Mouse (Mus musculus): ENCODE measurements at regions not wholly inside any gene's neighbourhood (a gene's known extent, or its start where the extent isn't known, plus 50 kb on each side); places are given as distances from the start of the nearest gene placed in this dataset.
A peak's percentile ranks its signal among the peaks of the same experiment; 100 is the strongest.

DNA sequence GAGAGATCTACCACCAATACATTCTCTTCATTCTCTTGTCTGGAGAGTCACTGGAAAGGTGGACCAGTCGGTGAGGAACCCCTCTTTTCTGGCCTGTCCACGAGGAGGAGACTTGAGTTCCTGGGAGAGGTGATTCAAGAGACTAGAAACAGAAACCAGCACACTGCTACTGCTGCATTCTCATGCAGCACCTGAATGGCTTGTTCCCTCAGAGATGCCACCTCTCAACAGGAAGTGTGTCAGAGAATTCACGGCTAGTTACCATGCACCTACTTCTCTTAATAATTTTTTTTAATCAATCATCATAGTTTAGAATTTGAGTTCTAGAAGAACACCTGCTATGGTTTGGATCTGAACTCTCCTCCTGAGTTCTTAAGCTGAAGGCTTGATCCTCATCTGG lies 52.0 kb upstream of the Dynlrb2 start:
- DNase-seq (ENCODE audit: low spot score in 2 of 2), result no peak

DNA sequence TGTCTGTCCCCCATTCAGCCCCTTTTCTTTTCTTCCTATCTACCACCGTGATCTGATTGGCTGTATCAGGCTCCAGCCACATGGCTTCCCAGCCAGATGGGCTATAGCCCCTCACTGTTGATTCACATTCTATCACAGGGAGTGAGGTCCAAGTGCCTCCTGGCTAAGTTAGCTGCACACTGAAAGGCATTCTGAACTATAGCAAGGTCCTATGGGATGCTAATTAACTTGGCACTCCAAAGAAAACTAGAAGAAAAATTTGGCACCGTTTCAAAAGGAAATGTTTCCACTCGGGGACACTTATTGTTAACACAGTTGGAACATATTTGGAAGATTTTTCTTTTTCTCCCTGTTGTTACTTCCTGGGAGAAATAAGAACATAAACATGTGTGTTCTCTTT lies 53.4 kb upstream of the Dynlrb2 start:
- DNase-seq (ENCODE audit: low spot score in 2 of 2), result no peak

DNA sequence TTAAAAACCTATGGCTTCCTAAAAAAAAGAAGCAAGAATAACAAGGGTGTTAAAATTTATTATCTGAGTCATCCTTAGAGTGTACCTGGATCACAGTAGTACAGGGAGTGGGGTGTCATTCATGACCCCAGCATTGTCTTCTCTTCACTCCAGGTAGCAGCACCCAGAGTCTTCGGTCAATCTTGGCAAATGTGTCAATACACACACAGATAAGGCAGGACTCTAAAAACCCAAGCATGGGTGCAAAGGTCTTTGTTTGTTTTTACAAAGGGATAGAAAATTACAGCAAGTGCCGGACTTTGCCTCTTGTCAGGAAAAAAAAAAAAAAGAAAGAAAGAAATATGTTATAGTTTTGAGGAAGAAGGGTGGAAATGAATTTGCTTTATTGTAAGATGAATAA lies 57.3 kb upstream of the Dynlrb2 start:
- DNase-seq (ENCODE audit: low spot score in 2 of 2), result no peak

DNA sequence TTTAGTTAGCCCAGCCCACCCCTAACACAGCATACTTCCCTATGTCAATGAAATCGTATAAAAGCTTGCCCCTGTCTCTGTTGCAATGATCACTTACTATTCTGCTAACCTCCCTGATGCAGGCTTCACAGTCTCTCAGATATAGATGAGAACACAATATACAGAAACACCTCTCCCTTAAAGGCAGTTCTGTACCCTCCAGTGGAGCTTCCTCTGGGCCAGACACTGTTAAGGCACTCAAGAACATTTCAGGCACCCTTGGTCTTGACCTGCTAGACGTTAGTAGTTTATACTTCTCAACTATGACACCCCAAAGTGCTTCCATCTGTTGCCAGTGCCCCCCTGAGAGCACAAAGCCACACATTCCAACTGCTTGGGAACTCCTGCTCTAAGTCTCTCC lies 61.9 kb upstream of the Dynlrb2 start:
- DNase-seq (ENCODE audit: low spot score in 2 of 2), result no peak

DNA sequence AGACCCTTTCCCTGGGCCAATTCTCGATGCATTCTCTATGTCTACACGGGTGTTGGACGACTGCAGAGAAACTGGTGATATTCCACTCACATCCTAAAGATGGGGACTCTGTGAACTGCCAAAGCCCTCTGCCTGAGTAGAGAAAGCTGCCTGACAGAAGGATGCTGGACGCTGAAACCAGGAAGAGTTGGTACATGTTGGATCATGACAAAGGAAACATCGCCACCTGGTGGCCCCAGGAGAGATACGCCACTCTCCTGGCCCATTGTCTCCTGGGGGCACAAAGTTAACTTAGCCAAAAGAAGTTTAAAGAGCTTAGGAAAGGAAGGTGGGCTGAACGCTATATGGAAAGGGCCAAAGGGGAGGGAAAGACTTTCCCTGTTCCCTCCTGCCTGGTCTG lies 65.9 kb upstream of the Dynlrb2 start:
- peak; percentile 11 to 47 for DNase-seq (ENCODE audit: low spot score in 2 of 2)

DNA sequence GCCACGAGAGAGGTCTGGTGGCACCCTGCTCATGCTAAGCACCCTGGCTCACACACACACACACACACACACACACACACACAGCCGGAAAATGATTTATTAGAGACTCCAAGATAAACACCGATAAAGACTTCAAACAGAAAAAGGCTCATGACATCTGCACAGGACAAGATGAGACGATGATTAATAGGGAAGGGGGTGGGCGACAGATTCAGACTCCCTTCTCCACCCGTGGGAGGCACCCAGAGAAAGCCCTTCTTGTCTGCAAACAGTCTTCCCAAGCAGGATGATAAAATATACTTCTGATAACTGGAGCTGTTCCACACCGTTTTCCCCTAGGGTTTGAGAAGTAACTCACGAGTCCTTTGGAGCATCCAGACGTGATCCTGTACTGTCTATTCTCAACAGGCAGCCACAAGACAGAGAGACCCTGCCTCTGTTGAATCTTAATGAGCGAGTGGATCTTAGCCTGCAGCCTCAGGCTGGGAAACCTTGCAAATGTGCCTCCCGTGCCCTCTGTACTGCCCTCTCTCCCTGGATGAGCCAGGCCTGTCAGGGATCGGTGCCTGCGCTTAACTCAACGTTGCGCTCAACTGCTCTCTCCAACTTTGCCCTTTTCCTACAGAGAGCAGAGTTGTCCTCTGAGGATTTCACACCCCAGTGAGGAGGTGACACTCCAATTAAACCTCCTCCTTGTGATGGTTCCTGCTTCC lies 69.3 kb upstream of the Dynlrb2 start:
- no peak for DNase-seq (ENCODE audit: low spot score in 2 of 2)

DNA sequence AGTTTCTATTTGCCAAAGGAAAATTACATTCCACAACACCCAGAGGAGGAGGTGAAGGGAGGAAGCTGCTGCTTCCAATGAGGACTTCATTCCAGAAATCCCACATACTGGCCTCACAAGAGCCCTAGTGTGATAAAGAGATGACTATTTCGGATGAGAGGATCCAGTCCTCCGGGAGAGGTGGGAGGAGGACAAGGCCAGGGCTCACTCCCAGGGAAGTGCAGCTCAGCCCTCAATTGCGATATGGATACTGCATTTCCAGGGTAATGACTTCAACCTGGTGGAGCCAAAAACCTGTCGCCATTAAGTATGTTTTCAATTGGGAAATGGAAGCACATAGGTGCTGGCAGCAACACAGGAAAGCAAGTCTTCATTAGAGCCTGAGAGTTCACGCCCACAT lies 74.7 kb upstream of the Dynlrb2 start:
- DNase-seq (ENCODE audit: low spot score in 2 of 2), result peak; percentile 60 to 66

DNA sequence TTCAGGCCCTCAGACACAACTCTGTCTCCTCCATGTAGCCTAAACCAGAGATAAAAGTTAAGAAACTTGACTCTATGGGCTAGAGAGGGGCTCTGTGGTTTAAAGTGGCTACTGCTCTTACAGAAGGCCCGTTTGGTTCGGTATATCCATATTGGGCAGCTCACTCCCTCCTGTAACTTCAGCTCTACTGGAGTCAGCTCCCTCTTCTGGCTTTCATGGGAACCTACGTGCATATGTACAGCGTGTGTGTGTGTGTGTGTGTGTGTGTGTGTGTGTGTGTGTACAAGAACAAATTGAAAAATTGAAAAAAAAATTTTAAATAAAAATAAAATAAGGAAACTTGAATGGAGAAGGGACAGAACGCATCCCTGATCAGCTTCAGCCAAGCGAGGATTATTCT lies 75.1 kb upstream of the Dynlrb2 start:
- DNase-seq (ENCODE audit: low spot score in 2 of 2), result no peak

DNA sequence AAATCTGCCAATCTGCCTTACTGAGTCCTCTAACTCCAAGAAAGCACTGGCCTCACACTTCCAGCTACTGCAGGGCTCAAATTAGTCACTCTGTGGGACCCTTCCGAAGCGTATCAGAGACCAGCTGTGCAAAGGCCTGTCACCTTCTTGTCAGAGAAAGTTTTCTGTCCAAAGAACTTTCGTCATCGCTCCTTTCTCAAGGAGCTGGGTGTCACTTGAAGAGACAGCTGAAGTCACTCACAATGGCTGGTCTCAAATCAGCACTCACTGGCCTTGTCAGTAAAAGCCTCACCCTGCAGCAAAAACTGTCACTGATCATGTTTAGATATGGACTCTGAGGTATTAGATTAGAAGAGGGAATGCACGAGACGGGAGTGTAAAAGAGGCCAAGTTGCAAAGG lies 81.9 kb upstream of the Dynlrb2 start:
- peak; percentile 30 to 33 for DNase-seq (ENCODE audit: low spot score in 2 of 2)

DNA sequence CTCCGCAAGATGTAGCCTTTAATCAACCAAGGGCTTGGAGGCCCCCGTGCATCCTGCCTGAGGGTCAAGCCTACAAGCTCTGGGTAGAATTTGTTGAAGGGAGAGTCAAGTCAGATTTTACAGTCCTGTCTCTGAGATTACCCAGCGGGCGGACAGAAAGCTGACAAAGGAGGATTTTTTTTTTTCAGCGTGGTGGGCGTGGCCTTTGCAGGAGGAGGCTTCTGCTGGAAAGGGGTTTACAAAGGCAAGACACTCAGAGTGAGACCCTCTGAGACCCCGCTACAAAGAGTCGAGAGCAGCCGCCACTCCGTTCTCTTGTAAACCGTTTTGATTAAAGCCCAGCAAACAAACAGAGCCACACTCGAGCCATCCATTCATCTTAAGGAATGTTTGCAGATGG lies 92.1 kb upstream of the Dynlrb2 start:
- DNase-seq (ENCODE audit: low spot score in 2 of 2), result no peak

DNA sequence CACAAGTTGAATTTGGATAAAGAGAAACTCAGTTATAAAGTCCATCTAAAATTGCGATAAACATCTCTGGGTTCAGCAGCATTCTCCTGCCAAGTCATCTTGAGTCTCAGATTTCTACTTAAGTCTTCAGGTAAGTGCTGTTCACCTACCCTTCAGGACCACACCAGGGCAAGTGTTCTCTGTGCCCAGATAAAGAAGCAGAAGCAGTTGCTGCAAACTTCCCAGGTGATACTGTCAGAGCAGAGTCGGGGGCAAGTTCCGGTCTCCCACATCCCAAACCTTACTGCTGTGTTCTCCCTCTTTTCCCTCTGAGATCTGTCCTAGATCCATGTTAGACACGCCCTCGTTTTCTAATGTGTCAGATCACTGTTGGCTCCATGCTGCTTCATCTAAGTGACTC lies 94.7 kb upstream of the Dynlrb2 start:
- DNase-seq (ENCODE audit: low spot score in 2 of 2), result no peak

DNA sequence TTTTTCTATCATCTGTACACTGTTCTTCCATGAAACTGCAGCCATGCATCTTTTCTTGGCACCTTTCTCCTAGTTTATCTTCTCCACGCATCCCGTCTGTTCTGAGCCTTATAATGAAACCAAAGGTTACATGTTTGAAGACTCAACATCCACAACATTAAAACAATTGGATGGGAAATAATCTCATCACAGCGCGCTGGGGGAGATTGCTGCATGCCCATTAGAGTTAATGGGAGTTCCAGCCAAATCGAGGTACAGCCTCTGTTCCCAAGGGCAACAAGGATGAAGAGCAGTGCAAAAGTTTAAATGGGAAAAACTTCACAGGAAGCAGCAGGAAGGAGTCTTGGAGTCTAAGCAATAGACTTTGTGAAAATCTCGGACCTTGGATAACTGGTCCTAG lies 95.8 kb upstream of the Dynlrb2 start:
- DNase-seq (ENCODE audit: low spot score in 2 of 2), result no peak

DNA sequence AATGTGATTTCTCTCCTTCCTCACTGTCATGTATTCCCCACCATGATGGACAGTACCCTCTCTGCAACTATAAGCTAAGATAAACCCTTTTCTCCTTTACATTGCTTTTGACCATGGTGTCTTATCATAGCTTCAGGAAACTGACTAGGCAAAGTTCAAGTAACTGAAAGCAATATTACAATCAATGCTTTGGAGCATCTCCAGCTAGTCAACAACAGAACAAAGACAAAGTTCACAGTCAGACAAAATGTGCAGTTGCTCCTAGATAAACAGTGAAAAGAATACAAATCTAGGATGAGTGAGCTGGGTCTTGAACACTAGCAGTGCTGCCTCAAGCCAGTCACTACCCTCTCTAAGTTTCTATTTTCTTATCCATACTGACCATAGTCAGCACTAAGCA lies 100.2 kb upstream of the Dynlrb2 start:
- DNase-seq (ENCODE audit: low spot score in 2 of 2), result no peak

DNA sequence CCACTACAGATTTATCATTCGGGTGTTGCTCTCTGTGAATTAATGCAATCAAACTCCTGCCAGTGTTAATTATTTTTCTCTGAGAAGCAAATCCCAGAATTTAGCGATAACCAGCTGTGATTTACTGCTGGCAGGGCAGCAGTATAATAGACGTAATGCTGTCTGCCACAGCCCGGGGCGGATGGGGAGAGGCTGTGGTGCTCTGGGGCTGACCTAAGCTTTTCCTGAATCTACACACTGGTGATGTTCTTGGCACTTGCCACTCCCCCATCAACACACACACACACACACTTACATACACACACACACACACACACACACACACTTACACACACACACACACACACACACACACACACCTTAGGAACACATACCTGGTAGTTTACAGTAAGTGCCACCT lies 101.4 kb upstream of the Dynlrb2 start:
- no peak for DNase-seq (ENCODE audit: low spot score in 2 of 2)

DNA sequence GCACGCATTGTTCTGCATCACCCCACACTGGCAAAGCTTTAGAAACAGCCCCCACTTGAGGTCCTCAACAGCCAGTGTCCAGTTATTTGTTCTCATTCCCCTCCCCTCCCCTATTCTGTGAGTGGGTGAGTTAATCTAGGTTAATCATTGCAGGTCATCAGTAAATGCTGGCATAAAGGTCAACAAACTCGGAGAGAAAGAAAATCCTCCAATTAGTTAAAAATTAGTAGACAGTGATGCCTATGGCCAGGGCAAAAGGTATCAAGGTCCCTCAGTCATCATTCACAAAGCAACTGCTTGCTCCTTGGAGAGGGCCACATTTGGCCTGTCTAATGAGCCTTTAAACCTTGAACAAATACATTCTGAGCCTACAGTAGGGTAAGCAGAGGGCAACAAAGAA lies 105.3 kb upstream of the Dynlrb2 start:
- DNase-seq (ENCODE audit: low spot score in 2 of 2), result no peak

DNA sequence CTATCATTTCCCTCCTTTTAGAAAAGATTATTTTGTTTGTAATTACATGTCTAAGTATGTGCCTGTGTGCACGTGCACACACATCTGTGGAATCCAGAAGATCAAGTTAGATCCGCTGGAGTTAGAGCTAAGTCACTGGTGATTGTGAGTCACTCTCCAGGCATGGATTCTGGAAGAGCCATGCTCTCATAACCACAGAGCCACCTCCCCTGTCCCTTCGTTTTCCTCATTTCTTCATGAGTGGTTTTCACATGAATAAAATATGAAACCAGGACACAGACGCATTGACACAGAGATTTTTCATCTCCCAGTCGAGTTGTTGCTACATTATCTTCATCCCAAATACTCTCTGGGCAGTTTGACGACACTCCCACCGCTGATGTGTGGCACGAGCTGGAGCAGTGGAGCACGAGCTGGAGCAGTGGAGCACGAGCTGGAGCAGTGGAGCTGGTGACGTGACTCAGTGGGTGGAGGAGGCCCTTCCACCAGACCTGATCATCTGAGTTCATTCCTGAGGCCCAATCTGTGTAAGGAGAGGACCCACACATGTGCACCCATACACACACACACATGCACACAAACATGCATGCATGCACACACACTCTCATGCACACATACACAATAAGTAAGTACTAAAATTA lies 106.1 kb upstream of the Dynlrb2 start:
- DNase-seq (ENCODE audit: low spot score in 2 of 2), result no peak

DNA sequence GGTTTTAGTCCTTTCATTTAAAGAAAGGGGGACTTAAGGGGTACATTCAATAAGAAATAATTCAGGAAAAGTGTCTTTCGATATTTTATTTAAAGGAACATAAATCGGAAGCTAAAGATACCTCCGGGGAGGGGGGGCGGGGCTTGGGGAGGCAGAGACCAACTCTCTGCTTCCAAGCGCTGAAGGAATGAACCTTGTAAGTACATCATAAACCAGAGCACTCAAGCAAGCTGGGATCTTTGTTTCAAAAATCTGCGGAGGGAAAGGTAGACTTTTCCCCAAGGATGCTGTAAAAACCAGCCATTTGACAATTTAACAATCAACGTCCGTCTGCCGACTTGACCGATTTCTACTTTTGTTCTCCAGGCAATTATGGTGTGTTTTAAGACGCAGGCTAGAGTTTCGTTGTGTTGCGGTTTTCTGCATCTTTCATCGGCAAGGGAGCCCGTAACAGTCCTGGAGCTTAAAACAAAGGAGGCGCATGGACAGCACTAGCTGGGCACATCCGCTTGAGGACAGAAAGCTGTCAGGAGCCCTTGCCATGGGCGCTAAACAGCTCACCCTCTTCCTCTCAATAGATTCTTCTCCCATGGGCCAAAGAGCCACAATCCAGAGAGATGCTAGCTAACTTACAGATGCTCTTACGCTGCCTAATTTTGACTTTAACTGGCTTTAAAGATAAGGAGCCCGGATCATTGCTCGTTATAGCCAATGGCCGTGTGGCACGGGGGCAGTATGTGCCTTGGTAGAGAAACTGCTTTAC lies 119.4 kb upstream of the Dynlrb2 start:
- DNase-seq (ENCODE audit: low spot score in 2 of 2), result no peak

DNA sequence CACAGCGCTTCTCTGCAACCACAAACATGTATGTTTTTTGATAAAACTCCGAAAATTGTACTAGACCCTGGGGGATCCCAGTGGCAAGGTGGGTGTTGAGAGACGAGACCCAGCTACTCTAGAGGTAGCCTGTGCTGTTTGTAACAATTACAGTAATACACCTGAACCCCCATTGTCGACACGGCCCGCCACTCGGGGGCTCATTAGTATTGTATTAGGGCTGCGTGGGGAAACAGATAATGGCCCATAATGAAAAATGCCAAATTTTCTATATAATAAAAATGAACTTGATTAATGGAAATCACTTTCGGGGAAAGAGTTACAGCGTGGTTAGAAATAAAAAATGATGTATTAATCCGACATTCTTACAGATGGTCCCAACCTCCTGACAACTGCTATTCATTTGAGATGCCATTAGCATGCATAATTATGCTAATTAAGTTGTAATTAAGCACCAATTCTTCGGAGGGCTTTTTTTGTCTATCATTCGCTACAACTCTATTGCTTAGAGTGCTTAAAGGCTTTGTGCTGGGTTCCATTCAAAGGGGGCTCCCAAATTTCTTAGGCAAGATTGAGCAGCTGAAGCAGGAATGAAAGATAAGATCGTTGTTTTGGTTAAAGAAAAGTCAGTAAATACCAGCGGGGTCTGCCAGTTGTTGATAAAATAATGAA lies 120.2 kb upstream of the Dynlrb2 start:
- no peak for DNase-seq (ENCODE audit: low spot score in 2 of 2)

DNA sequence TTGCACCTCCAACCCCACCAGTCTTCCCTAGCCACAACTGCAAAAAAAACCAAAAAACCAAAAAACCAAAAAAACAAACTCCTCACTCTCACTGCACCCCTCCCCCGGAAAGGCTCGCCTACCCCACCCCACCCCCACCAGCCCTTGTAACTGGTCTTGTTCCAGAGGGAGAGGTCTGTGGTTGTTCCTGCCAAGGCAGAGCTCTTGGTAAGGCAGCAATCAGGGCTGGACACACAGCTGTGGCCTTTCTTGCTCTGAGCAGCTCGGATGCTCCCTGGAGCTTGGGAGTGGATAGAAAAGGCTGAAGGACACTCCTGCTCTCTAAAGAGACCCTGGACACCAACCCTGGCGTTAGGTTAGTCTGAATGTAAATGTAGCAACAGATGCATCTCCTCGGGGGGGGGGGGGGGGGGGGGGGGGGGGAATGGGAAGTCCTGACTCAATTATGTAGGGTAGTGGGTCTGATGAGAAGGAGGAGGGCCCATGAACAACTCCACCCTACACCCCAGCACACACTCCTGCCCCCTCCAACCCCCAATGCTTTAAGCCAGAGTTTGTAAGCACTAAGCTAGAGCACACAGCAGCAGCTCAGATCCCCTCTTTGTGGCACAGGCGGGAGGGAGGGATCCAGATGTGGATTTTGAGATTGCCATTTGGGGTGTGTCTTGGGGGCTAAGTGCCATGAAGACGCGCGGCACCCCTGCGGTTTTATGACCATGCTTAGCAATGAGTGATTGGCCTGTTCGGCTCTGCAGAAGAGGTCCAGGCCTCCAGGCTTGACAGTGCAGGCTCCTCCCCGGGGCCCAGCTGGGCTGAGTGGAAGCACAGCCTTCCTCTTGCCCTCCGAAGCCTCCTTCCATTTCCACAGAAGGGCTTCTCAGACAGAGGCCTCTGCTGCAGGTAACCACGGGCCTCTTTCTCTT lies 121.0 kb upstream of the Dynlrb2 start:
- peak; percentile 44 to 54 for DNase-seq (ENCODE audit: low spot score in 2 of 2)

DNA sequence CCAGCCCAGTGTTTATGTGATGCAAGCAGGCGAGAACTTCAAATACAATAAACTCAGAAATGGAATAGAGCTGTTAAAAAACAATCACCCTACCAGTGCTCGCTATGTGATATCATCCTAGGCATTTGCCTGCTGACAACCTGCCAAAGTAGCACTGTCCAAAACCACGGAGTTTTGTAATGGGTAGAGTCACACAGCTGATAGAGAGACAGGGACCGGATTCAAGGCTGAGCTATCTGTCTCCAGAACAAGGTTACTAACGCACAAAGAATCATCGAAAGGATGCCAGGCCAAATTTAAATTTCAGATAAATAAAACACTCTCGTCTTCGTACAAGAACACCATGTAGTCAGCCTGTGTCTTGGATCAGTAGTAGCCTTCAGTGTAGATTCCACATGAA lies 121.7 kb upstream of the Dynlrb2 start:
- peak; percentile 46 to 61 for DNase-seq (ENCODE audit: low spot score in 2 of 2)

DNA sequence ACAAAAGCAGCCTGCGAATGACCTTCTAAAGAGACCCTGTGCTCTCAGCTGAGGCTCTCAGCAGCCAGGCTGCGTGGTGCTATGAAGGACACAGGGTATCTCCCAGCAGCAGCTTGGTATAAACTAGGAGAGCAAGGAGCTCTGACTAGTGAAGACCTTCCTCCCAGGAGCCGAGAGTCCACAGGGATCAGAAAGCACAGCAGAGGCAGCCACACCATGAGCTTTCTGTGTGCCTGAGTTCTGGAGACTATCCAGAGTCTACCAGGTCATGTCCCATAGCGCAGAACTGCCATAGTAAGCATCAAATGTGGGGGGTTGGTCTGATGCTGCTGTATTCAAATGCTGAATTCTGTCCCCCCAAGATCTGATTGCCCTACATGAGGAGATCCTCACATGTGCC lies 124.2 kb upstream of the Dynlrb2 start:
- no peak for DNase-seq (ENCODE audit: low spot score in 2 of 2)
